ENCODE assay signal across 14 mouse cellular contexts in genomic region chr17:35024691-35025488, GRCm38 (mm10). TPM values are rescaled to one million over a fixed set of nuclear protein-coding genes. Genes with fewer than 3 reads are reported as not detected.
DNase-seq lines count a peak whose midpoint lies in the region; ATAC-seq lines count a peak whose summit lies in the region.
"Had no signal": no experiment of that assay in that cellular context is flagged by ENCODE, and none has a peak within 500 bp of the region (broad histone marks: within the 10 kb centered on the region; RNA-seq: fewer than 3 reads in every experiment).

No protein-coding gene starts in this region.

- no peaks in the 10 kb centered on the region for H3K36me3 ChIP-seq in heart, embryonic 11.5 days (ENCODE audit: control insufficient read depth, insufficient read depth, low read length)
- no peaks in the 10 kb centered on the region for H3K36me3 ChIP-seq in limb, embryonic 13.5 days
- H3K36me3 ChIP-seq: stomach, embryonic 15.5 days had no signal

- H3K9me3 ChIP-seq in heart, embryonic 11.5 days (replicated peaks; ENCODE audit: control insufficient read depth, low read length) = no peaks in the 10 kb centered on the region
- H3K9me3 ChIP-seq in limb, embryonic 13.5 days = no peaks in the 10 kb centered on the region
- H3K9me3 ChIP-seq: stomach, embryonic 15.5 days had no signal

- no peak for ATAC-seq in heart, embryonic 11.5 days (replicated peaks; ENCODE audit: insufficient number of reproducible peaks, low FRiP score, low TSS enrichment)
- no peak for ATAC-seq in limb, embryonic 13.5 days (ENCODE audit: low FRiP score, low read depth)

- intact Hi-C loops in heart, postnatal 25 days (cut with DNase I) = loop anchor here (5.0 to 10.0 kb wide), 2 partner anchors 52 to 210 kb away; partner anchors contain the start of genes Atp6v1g2, Ly6g6d, Ly6g6e and Nfkbil1

- no peaks in the 10 kb centered on the region for H3K27me3 ChIP-seq in heart, embryonic 11.5 days (ENCODE audit: control insufficient read depth, insufficient read depth, low read length)
- H3K27me3 ChIP-seq in limb, embryonic 13.5 days = no peaks in the 10 kb centered on the region
- H3K27me3 ChIP-seq: stomach, embryonic 15.5 days had no signal

- H3K27ac ChIP-seq in heart, embryonic 11.5 days (ENCODE audit: low read depth, low read length) = no peak overlapping the region
- no peak overlapping the region for H3K27ac ChIP-seq in limb, embryonic 13.5 days
- H3K27ac ChIP-seq: stomach, embryonic 15.5 days had no signal

- H3K4me3 ChIP-seq in heart, embryonic 11.5 days (ENCODE audit: low read depth, low read length) = no peak overlapping the region
- no peak overlapping the region for H3K4me3 ChIP-seq in limb, embryonic 13.5 days
- H3K4me3 ChIP-seq: stomach, embryonic 15.5 days had no signal

- no peak overlapping the region for H3K4me2 ChIP-seq in heart, embryonic 11.5 days
- no peak overlapping the region for H3K4me2 ChIP-seq in limb, embryonic 13.5 days (replicated peaks)
- H3K4me2 ChIP-seq: stomach, embryonic 15.5 days had no signal

- no peak for DNase-seq in heart, postnatal 25 days (ENCODE audit: low spot score)
- DNase-seq in lung, postnatal 10 days = peak; percentile 50
- no peak for DNase-seq in lung, postnatal 14 days
- peak; percentile 58 for DNase-seq in NIH3T3 (ENCODE audit: low read depth)
- no peak for DNase-seq in embryo, embryonic 10 days (ENCODE audit: low spot score)
- DNase-seq: cerebellum, adult 11 months; kidney, adult 11 months; layer of hippocampus, postnatal 36 days; right cerebral cortex, postnatal 4 days; thymus, postnatal 4 days had no signal

- WGBS in heart, embryonic 11.5 days (ENCODE audit: insufficient replicate concordance) = 58% methylated on average over 7 of the region's 10 CpGs
- WGBS in limb, embryonic 13.5 days = 60% methylated on average over 7 of the region's 10 CpGs

- H3K9ac ChIP-seq in heart, embryonic 11.5 days (ENCODE audit: low read depth, low read length) = 0 out of 2 replicates have a peak overlapping the region, but pooled peaks have one; percentile 49
- H3K9ac ChIP-seq in limb, embryonic 13.5 days = peak overlapping the region; percentile 31; the same call in 1 of the 2 replicates
- H3K9ac ChIP-seq: stomach, embryonic 15.5 days had no signal

- peaks cover 36% of the 10 kb centered on the region for H3K4me1 ChIP-seq in heart, embryonic 11.5 days (ENCODE audit: control insufficient read depth, insufficient read depth, low read length)
- peaks cover 36% of the 10 kb centered on the region for H3K4me1 ChIP-seq in limb, embryonic 13.5 days

RNA-seq across cellular contexts. Expression of gene Sapcd1, which starts 2.9 kb away (rescaled TPM):
- polyA plus RNA-seq in heart, embryonic 11.5 days (2014; fragmentation: Nextera tagmentation; extraction: Ambion mirVana) = 1.8 and 2.1 TPM in 2 replicates
- total RNA-seq in heart, postnatal 25 days (2021) = not detected
- 7.2 and 8.2 TPM in 2 replicates for polyA plus RNA-seq in limb, embryonic 13.5 days (2015; fragmentation: Nextera tagmentation; extraction: Ambion mirVana)
- total RNA-seq: hematopoietic stem cell, adult 5-6 weeks had no signal

RNA-seq across cellular contexts. Expression of gene Vwa7, which starts 8.5 kb away (rescaled TPM):
- polyA plus RNA-seq in heart, embryonic 11.5 days (2014; fragmentation: Nextera tagmentation; extraction: Ambion mirVana) = 0.20 and 0.27 TPM in 2 replicates
- total RNA-seq in heart, postnatal 25 days (2021) = 1 to 10 TPM; 7.3 to 7.7 TPM
- 0.17 TPM in 2 replicates for polyA plus RNA-seq in limb, embryonic 13.5 days (2015; fragmentation: Nextera tagmentation; extraction: Ambion mirVana)

RNA-seq across cellular contexts. Expression of gene Msh5, which starts 21.7 kb away (rescaled TPM):
- 4.4 and 4.6 TPM in 2 replicates for polyA plus RNA-seq in heart, embryonic 11.5 days (2014; fragmentation: Nextera tagmentation; extraction: Ambion mirVana)
- total RNA-seq in heart, postnatal 25 days (2021) = 1 to 10 TPM in 1 of 2 experiments, under 1 TPM in 1; 0.57 to 1.3 TPM
- polyA plus RNA-seq in limb, embryonic 13.5 days (2015; fragmentation: Nextera tagmentation; extraction: Ambion mirVana) = 2.6 and 4.6 TPM in 2 replicates

RNA-seq across cellular contexts. Expression of gene Vars, which starts 24.1 kb away (rescaled TPM):
- 55.7 and 59.7 TPM in 2 replicates for polyA plus RNA-seq in heart, embryonic 11.5 days (2014; fragmentation: Nextera tagmentation; extraction: Ambion mirVana)
- total RNA-seq in heart, postnatal 25 days (2021) = 10 to 100 TPM; 25.7 to 26.9 TPM
- polyA plus RNA-seq in limb, embryonic 13.5 days (2015; fragmentation: Nextera tagmentation; extraction: Ambion mirVana) = 102 and 110 TPM in 2 replicates

RNA-seq across cellular contexts. Expression of gene Clic1, which starts 24.9 kb away (rescaled TPM):
- polyA plus RNA-seq in heart, embryonic 11.5 days (2014; fragmentation: Nextera tagmentation; extraction: Ambion mirVana) = 86.4 and 228 TPM in 2 replicates
- 10 to 100 TPM; 40.0 to 46.1 TPM for total RNA-seq in heart, postnatal 25 days (2021)
- 247 and 266 TPM in 2 replicates for polyA plus RNA-seq in limb, embryonic 13.5 days (2015; fragmentation: Nextera tagmentation; extraction: Ambion mirVana)

Comparison
In these comparisons a context has a peak if more than half of its experiments do, and no peak if none do; other contexts are left out.
1. DNase-seq: peak in lung, postnatal 10 days (single experiment) and NIH3T3 (single experiment); none in heart, postnatal 25 days (single experiment), lung, postnatal 14 days (single experiment) and embryo, embryonic 10 days (single experiment).